Mouse (Mus musculus) layer of hippocampus, adult 18-20 months (tissue): ENCODE measurements around the gene Olfr346. TPM values are rescaled to one million over a fixed set of nuclear protein-coding genes. Genes with fewer than 3 reads are reported as not detected.

ENCODE experiments used
- DNase-seq, 2 experiments: peaks; one replicate each; pipeline ENCODE4 v3.0.0; 2022; ENCODE audit warnings: low spot score in 2 of 2
- long read RNA-seq: library from polyadenylated mRNA; stranded (forward); transcript quantifications from one replicate; pipeline ENCODE4 v2.0.0, GENCODE M21; 2021
- total RNA-seq, 2 experiments: library from RNA; stranded (reverse); gene quantifications; 2 replicates each; pipeline ENCODE4 v1.2.3; 2021

The Olfr346 gene
- total RNA-seq = not detected
- long read RNA-seq = 0 reads

DNA sequence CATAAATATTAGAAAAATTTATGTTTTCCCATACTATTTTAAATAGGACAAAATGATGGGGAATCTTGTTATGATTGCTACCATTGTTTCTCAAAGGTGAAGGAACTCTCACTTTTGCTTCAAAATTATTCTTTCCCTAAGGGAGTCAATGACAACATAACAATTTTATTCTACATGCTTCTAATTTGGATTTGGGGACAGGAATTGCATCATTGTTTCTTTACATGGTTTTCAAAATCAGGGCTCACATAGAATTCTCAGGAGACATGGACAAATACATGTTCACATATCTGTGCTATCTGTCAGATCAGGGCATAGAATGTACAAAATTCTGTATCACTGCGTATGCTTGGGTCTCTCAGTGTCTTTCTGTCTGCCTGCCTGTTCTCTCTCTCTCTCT, at the start of gene Olfr346:
Gene Olfr346, plus strand, starts transcription at position 301 of the 400 bp plus-strand sequence.
- no peak for DNase-seq

DNA sequence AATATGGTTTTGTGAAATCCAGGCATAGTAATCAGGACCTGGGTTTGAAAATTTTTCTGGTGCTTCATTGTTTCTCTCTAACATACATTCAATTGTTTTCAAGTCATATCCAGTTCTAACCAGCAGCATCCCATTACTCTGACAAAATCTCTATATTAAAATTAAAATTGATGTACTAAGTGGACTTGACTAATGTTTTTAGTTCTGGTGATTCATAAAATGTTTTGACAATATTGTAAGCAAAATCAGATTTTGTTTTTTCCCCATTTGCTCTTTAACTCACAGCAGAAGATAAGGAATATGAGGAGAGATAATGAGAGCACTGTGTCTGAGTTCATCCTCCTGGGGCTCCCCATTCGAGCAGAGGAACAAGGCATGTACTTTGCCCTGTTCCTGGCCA, 45.8 kb upstream of the Olfr346 start, which contains the start of gene Olfr345:
Gene Olfr345, plus strand, starts transcription at position 301 of the 400 bp plus-strand sequence.
- no peak for DNase-seq

DNA sequence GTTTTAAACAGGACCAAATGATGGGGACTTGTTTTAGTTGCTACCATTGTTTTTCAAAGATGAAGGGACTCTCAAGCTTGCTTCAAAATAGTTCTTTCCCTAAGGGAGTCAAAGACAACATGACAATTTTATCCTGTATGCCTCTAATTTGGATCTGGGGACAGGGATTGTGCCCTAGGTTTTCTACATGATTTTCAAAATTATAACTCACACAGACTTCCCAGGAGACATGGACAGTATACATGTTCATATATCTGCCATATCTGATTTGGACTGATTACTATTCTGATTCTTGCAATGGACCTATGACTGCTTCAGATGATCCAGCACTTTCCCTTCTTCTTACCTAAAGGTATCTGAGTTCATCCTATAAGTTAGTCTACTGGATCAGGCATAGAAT, 46.0 kb downstream of the Olfr346 start, which contains the start of gene Olfr347:
Gene Olfr347, plus strand, starts transcription at position 301 of the 400 bp plus-strand sequence.
- DNase-seq = no peak

DNA sequence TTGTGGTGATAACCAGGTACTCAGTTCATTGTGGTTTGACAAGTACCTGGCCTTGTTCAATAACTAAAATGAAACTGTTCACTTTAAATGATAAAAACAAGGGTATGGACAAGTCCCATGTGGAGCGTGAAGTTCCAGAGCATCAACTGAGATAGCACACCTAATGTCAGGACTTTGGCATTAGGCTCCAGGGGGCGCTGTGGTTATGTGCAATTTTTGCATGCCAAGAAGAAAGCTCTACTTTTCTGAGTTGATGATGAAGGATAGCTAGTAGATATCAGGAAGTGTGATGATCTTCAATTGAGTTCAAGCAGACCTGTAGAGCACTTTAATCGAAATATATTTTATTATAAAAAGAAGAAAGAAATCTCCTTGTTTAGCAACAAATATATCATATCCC, 50.6 kb downstream of the Olfr346 start:
- DNase-seq = no peak

Other genes starting within 250 kb of the Olfr346 start
- not detected for gene Olfr340, start 233.2 kb upstream of the Olfr346 start, total RNA-seq
- gene Olfr341, start 203.3 kb upstream of the Olfr346 start, total RNA-seq = not detected
- not detected for gene Olfr342, start 160.8 kb upstream of the Olfr346 start, total RNA-seq
- gene Olfr344, start 119.1 kb upstream of the Olfr346 start, total RNA-seq = not detected
- gene Olfr345, start 45.7 kb upstream of the Olfr346 start, total RNA-seq = not detected
- not detected for gene Olfr347, start 46.1 kb downstream of the Olfr346 start, total RNA-seq
- not detected for gene Olfr348, start 98.5 kb downstream of the Olfr346 start, total RNA-seq
- not detected for gene Olfr50, start 104.8 kb downstream of the Olfr346 start, total RNA-seq
- gene Olfr3, start 131.2 kb downstream of the Olfr346 start, total RNA-seq = not detected
- gene Olfr350, start 160.5 kb downstream of the Olfr346 start, total RNA-seq = not detected
- not detected for gene Olfr351, start 176.9 kb downstream of the Olfr346 start, total RNA-seq
- gene Olfr352, start 182.7 kb downstream of the Olfr346 start, total RNA-seq = not detected
- gene Olfr353, start 207.1 kb downstream of the Olfr346 start, total RNA-seq = not detected
- not detected for gene Olfr354, start 219.9 kb downstream of the Olfr346 start, total RNA-seq
- not detected for gene Olfr355, start 243.1 kb downstream of the Olfr346 start, total RNA-seq